Mouse (Mus musculus): ENCODE data around the gene Slc38a8. TPM values are rescaled to one million over a fixed set of nuclear protein-coding genes. Genes with fewer than 3 reads are reported as not detected.

The Slc38a8 gene
- total RNA-seq (2021): under 1 TPM; 0.26 to 0.93 TPM
- long read RNA-seq, experiment 1, partial matches to known transcripts: 1 of 1 reads
- long read RNA-seq, experiment 1, other reads (novel, unspliced or antisense): 0 of 1 reads
- long read RNA-seq, experiment 2, partial matches to known transcripts: 1 of 1 reads
- long read RNA-seq, experiment 2, other reads (novel, unspliced or antisense): 0 of 1 reads

DNA sequence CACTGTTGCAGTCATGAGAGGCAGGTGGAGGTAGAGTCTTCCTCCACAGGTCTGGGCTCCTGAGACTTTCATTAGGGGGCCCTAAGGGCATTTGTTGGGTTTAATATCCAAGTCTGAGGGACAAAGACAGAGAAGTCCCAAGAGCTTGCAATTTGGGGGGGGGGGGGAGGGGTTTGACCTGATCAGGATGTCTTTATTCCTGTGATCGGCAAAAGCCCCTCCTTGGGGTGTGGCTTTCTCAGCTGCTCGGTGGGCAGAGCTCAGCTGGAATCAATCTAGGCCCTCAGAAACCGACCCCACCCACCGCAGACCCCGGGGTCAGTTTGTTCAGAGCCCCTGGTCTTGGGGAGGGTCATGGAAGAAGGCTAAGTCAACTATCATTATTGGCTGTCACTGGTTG, at the start of gene Slc38a8:
Gene Slc38a8, minus strand, starts transcription at position 101 of the 400 bp plus-strand sequence.
- no peak for DNase-seq (ENCODE audit: low spot score in 2 of 2)

DNA sequence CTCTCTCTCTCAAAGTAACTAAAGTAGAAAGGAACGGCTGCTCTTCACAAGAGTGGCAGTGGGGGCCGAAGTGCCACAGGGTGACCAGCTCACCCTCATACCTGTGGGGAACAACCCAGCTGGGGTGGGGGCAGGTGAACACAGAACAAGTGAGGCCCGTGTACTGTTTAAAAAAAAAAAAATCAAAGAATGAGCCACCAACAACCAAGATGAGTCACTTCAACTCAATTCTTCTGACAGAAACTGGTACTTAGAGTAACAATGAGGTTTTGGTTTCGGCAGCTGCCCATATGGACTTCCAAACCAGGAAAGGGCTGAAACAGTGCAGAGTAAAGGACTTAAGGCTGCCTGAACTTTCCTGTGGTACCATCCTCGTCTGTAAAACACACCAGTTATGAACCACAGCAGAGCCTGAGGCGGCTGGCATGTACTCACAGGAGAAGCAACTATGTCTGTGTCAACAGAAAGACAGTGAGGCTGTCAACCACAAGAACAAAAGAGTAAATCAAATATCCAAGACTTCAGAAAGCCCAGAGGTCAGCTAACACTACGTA, 47.1 kb upstream of the Slc38a8 start:
- no peak for DNase-seq (ENCODE audit: low spot score in 2 of 2)

DNA sequence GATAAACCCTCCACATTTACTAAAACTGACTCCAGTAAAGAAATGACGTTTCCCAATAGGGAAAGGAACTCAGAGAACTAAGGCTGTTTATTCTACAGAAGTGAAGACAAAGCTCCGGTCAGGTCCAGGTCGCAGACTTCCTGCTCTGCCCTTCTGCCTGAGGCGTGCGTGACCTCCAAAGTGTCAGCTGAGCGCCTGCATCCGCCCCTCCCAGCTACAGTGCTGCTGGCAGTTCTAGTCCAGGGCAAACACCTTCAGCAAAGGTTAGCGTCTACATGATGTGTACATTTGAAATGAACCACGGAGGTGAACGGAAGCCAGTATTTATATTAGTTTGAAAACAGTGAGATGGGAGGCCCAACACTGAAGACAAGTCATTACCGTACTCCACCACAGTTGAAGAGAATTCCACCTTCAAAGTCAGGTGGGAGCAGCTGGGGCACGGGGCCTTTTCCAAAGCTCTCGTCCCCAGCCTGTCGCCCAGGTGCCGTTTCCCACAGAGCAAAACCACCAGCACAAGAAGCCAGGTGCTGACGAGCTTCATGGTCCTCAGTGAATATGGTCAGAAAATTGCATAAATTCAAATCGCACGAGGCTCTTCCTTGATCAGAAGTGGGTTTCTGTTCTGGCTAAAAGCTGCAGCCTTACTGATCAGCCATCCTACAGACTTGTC, 45.7 kb upstream of the Slc38a8 start:
- DNase-seq (ENCODE audit: low spot score in 2 of 2): no peak

DNA sequence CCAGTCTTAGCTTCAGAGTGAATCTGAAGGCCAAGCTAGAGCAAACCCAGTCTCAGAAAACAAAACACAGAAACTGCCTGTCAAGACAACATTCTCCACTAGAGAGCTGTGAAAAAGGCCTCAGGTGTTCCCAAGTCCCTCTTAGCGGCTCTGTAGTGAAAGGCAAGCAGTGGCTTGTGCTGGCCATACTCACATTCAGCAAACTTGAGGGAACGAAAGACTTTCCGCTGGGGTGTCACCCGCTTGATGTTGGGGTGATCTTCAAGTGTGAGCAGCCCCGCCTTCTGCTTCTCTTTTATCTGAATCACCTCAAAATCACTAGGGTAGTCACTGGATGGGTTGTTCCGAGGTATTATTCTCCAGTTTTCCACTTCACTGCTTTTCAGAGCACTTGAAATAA, 44.3 kb upstream of the Slc38a8 start:
- no peak for DNase-seq (ENCODE audit: low spot score in 2 of 2)

DNA sequence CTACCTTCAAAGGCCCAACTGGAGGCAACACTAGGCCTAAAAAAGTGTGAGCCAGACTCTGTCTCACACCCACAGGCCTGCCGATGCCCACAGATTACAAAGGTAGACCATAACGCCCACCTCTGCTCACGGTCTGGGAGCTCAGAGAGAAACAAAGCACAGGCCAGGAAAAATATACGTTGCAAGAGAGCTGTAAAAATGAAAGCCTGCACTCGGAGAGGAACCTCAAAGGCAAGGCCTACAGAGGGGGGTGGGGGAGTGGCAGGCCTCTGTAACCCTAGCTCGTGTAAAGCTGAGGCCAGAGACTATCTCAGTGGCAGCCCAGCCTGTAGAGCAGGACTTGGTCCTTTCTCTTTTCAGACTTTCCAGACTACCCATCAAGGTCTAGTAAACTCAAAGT, 43.7 kb upstream of the Slc38a8 start:
- peak in 1 of 2 experiments; percentile 9 for DNase-seq (ENCODE audit: low spot score in 2 of 2)

DNA sequence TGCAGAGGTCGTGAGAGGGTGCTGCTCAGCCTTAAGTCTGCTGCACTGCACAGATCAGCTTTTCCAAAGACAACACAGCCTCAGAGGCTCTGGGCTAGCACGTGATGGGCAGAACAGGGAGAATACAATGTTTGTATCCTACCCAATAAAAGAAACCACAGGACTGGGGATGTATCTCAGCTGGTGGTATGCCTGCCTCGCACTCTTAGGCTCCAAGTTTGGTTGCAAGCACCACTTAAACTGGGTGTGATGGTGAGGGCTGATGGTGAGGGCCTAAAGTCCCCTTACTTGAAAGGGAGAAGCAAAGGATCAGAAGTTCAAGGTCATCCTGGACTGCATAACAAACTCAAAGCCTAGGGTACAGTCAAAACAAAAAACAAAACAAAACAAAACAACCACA, 43.1 kb upstream of the Slc38a8 start:
- DNase-seq (ENCODE audit: low spot score in 2 of 2): no peak

DNA sequence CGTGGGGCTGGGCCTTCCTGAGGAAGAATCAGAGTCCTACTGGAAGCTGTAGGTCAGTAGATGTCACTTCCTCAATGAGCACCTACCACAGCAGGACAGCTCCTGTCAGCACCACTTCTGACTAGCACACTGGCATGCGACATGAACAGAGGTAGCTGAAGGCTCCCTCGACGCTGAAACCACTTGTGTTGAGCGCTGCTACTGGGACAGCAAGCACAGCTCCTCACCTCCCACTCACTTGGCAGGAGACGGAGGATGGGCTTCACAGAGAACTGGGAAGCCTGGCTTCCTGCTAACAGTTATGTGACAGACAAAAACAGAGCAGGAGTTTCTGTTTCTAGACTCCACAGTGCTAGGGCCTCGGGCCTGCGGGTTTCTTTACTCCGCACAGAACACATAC, 30.5 kb upstream of the Slc38a8 start:
- peak; percentile 77 to 79 for DNase-seq (ENCODE audit: low spot score in 2 of 2)

DNA sequence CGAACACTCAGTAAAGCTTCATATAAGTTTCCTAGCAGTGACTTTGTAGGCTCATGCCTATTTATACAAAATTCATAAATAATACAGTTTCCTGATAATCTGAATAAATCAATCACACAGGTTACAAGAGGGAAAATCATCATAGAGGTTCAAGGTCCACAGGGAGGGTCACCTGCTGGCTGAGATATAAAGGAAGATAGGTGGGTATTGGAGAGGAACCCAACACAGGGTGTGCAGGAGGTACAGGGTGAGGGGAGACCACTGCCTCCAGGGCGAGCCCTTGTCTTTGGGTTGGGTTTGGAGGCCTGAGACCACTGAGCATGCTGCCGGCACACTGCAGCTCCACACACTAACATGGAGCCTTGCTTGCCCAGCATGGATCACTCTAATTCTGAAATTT, 29.9 kb upstream of the Slc38a8 start:
- DNase-seq (ENCODE audit: low spot score in 2 of 2): no peak

DNA sequence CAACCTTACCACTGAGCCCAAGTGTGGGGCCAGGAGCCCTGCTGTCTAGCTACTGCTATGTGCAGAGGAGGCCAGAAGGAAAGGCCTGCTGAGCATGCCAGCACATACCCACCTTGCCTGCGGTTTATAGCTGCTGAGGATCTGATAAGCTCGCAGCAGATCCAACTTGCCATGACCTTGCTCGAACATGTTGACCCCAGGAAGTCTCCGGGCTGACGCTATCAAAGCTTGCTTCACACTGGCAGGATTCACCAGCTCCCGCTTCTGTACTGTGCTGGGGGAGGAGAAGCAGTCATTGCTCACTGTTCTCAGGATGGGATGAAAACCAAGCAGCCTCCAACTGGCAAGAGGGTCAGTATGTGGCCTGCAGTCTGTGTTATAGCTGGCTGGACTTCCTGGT, 29.4 kb upstream of the Slc38a8 start:
- no peak for DNase-seq (ENCODE audit: low spot score in 2 of 2)

DNA sequence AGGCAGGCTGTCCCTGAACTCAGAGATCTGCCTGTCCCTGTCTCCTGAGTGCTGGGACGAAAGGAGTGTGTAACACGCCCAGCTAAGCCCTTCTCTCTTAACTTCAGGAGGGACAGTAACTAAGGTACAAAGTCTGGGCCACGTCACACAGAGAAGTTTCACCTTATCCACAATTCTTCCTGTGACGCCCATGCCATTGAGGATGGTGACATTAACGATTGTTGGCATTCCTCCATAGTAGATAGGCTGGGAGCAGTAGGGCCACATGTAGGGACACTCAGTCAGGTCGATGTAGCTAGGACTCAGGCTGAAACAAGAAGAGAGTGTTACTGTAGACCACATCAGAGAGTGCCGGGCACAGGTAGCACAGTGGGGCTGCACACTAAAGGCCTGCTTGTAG, 27.3 kb upstream of the Slc38a8 start:
- DNase-seq (ENCODE audit: low spot score in 2 of 2): no peak

DNA sequence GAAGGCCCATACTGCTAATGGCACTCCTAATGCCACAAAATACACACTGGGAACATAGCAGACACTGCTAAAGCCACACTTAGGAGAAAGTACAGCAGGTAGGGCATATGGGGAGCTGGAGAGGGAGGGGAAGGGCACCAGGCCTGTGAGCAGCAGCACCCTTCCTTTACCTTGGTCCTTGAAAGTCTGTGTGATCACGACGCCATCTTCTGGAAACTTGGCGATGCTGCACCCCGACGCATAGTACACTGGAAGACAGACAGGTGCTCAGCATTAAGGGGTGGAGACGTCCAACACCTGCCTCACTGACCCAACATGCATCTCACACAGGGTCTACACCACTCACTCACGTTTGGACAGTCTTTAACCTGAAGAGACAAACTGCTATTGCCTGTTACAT, 18.6 kb upstream of the Slc38a8 start:
- no peak for DNase-seq (ENCODE audit: low spot score in 2 of 2)

DNA sequence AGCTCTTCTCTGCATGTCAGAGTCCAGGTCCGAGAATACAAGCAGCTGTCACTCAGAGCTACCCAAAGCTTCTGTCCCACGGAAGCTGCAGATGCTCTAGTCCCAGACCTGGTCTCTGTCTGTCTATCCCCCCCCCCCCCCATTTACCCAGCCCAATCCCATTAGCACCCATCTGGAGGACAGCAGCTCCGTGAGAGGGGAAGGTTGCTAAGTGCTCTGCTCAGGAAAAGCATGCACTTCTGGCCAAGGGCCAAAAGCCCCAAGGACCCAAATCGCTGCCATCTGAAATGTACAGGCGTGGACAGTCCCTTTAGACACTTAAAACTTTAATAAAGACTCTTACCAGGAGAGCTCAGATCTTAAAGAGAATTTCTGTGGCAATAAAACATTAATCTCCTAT, 15.2 kb upstream of the Slc38a8 start:
- DNase-seq (ENCODE audit: low spot score in 2 of 2): no peak

DNA sequence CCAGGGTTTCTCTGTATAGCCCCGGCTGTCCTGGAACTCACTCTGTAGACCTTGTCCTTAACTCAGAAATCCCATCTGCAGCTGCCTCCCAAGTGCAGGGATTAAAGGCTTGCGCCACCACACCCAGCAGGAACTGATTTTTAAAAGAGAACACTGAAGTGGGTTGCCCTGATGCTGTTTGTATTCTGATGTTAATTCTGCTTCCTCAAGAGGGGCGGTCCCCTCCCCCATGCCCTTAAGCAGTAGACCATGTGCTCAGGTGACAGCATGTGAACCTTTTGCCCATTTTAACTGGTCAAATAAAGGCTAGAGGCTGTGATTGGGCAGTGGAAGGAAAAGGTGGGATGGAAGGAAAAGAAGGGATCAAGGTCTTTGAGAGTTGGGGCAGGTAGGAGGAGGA, 14.3 kb upstream of the Slc38a8 start:
- no peak for DNase-seq (ENCODE audit: low spot score in 2 of 2)

DNA sequence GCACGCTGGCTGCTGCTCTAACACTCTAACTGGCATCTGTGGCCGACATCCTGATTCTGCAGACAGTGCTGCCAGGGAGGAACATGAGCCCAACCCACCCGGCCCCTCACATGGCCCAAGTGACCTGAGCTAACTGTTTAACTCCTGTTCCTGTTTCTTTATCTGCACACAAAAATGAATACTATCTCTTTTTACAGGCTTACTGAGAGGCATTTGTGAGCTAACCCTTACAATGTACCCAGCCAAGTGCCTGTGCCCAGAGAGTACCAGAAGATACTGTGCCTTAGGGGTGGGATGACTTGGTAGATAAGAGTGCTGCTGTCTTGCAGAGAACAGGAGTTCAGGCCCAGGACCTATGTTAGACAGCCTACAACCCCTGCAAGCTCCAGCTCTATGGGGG, 13.4 kb upstream of the Slc38a8 start:
- DNase-seq (ENCODE audit: low spot score in 2 of 2): no peak

DNA sequence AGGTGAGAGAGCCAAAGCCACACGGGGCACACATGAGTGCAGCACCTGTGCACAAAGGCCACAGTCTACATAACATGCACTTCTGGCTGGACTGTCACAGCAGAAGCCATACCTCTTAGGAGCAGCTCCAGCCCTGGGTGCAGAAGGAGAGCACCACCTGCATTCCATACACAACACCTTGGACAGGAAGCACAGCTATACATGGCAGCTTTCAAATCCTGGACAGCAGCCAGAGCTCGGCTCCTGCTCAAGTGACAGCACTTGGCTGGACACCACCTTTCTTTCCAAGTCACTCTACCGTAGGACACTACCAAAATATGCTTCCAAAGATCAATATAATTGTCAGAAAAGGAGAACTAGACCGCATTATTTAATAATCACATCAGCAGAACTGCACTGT, 11.9 kb upstream of the Slc38a8 start:
- no peak for DNase-seq (ENCODE audit: low spot score in 2 of 2)

DNA sequence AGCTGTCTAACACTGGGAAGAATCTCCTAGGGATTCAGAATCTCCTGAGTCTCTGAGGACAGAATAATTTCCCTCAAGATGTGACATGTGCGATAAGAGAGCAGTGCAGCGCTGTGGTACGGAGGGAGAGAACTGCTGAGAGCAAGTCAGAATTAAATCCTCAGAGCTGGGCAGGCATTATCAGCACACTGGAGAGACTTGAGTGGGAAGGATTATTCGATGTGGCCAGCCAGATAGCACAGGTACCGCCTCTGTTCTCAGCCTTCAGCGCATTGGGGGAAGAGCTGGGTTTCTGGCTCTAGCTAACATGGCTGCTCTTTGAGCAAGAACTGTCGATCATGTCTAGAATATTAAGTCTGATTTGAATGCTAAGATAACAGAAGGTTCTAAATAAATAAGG, 10.2 kb upstream of the Slc38a8 start:
- DNase-seq (ENCODE audit: low spot score in 2 of 2): no peak

DNA sequence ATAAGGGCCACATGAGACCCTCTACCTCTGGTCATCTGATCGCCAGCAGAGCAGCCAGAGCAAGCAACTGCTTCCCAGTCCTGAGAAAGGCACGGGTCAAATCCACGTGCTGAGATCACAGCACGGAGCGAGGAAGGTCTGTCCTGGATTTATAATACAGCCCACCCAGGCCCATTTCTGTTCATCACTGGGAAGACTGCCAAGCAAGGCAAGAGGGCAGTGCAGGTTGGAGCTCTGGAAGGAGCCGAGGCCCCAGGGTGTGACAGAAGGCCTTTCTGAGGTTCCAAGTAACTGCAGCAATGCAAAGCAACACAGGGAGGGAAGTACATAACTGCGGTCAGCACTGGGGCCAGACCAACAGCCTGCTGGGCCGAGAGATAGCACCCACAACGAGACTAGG, 9.0 kb upstream of the Slc38a8 start:
- no peak for DNase-seq (ENCODE audit: low spot score in 2 of 2)

DNA sequence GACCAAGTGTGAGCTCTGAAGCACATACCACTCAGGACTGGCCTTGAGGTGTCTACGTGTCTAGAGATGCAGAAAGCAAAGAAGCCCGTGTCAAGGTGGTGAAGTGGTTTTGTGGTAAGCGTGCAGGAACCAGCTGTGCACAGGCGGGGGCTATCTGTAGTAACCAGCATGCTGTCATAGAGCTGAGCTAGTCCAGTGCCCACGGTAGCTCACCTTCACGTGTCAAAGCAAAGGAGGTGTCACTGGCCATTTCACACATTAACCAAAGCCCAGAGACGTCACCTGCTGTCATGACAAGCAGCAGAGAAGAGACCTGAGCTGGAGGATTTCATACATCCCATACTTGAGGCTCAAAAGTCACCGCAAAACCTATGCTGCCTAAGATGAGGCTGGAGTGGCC, 4.6 kb upstream of the Slc38a8 start:
- DNase-seq (ENCODE audit: low spot score in 2 of 2): no peak

DNA sequence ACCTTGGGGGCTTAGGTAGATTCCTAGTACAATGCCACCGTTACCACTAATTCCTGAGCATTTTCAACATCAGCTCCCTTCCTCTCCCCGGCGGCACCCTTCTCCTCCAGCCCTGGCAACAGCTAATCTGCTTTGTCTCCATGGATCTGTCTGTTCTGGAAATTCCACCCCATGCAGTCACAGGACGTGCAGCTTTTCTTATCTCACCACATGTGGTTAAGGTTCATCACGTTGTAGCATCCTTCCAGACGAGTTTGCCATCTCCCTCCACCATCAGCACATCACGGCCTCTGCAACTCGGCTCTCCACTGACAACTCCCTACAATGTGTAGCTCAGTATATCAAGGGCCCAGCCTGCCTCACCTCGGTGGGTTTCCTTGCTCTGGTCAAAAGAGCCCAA, 4.0 kb upstream of the Slc38a8 start:
- DNase-seq (ENCODE audit: low spot score in 2 of 2): no peak

DNA sequence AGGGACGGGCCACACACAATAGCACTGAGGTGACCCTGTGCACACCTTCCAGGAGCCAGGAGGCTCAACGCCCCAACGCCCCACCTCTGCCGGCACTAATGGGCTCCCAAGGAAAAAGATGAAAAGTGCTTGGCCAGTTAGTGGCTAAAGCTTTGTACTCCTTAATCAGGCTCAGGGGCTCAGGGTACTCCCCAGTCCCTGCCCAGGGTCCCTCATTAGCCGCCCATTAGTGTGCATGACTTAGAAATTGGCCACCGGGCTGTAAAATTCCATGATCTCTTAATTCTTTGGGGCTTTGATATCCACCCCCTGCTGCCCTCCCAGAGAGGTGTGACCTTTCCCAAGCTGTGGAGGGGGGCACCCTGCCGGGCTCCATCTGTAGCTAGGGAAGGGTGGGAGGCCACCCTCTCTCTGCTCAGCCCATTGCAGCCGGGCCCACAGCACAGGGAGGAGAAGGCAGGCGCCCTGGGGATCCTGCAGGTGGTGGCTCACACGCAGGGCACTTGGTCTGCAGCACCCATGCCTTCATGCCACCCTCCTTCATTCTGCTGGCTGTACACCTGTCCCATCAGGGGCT, 1.8 kb upstream of the Slc38a8 start:
- no peak for DNase-seq (ENCODE audit: low spot score in 2 of 2)

DNA sequence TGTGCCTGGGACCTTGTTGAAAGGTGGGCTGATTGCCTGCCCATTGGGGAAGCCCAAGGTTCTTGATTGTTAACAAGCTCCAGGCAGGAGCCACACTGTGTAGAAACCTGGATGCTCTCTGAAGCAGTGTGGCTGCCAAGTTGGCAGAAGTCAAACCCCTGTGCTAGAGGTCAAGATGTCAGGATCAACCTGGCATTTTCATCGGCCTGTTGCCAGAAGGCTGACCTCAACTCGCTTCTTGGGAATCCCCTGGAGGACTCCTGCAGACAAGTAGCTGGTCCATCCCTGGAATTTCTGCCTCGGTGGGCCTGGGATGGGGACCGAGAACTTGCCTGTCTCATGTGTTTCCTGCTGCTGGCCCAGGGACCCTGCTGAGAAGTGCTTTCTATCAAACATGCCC, 613 bp upstream of the Slc38a8 start:
- DNase-seq (ENCODE audit: low spot score in 2 of 2): no peak

DNA sequence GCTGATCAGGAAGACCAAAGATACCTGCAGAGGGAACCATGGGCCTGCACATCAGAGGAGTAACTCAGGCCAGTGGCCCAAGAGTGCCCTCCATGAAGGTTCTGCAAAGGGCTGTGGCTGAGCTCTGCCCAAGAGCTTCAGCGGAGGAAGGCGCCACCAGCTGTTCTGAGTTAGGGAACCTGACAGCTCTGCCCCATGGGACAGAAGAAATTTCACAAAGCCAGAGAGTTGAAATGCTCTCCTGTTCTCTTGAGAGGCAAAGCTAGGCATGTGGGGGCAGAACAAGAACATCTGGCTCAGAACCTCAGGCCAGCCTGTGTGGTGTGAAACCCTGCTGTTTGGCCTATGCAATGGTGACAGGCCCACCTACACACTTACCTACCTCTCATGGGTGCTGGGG, 1.7 kb downstream of the Slc38a8 start:
- DNase-seq (ENCODE audit: low spot score in 2 of 2): no peak

DNA sequence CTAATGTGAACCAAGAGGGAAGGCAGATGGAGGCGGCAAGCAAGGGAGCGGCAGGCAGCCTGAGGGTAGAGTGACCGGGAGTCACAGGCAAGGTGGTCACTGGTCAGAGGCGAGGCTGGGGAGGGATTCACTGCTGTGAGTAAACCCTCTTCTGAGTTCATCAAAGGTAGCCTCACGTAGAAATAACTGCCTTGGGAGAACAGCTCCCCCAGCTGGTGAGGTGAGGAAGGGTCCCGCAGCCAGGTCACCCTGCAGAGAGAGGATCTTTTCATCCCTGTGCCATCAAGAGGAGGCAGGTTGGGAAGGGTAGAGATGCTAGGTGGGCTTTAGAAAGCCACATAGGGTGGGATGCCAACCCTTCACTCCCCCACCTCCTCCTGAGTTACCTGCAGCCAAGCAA, 4.7 kb downstream of the Slc38a8 start:
- peak in 1 of 2 experiments; percentile 39 for DNase-seq (ENCODE audit: low spot score in 2 of 2)
